Mouse (Mus musculus): ENCODE measurements around the gene Barhl2.

GRCm38 (mm10) chr5:106455106-106455920, 2.7 kb downstream of the Barhl2 start:
- no peak for TF ChIP-seq TCF12 (IDR thresholded peaks at IDR 0.05; ENCODE audit: insufficient read depth, poor library complexity, severe bottlenecking)
- no peak for TF ChIP-seq POLR2A (IDR thresholded peaks at IDR 0.05; ENCODE audit: insufficient read length, low read depth)
- TF ChIP-seq MYOD1 (IDR thresholded peaks at IDR 0.05; ENCODE audit: control insufficient read depth in 1 of 3, insufficient read length in 2 of 3, low read depth in 2 of 3): no peak

All from myocyte (in vitro differentiated cells).